Mouse (Mus musculus): Measurements from ENCODE around the gene Prr12. TPM values are rescaled to one million over a fixed set of nuclear protein-coding genes. Genes with fewer than 3 reads are reported as not detected.
A peak's percentile ranks its signal among the peaks of the same experiment; 100 is the strongest.

The Prr12 gene
- polyA plus RNA-seq, 1 experiment from 2014 or later, result 12.7 TPM

DNA sequence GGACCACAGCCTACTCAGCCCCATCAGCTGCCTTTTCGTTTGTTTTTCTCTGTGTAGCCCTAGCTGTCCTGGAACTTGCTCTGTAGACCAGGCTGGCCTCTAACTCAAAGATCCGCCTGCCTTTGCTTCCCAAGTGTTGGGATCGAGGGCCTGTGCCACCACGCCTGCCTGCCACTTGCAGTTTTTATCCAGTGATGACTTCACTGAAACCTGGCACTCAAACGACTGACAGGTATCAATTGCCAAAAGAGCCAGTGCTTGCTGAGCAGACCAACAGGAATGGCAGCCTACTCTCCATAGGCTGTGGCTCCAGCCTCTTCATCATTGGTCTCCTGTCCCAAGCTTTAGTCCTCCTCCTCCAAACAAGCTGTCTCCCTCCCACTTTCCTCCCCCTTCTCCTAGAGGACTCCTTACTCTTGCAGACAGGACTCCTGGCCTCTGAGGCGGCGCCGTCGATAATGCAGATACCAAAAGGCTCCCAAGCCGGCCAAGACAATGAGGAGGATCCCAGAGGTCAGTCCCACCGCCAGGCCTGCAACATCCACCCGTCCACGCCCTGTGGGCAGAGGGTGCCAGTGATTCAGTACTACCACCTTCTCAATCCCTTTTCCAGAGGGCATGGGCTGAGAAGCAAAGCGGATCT, 3.8 kb upstream of the Prr12 start:
- 69% methylated on average over 14 of the region's 14 CpGs for WGBS
- H3K4me3 ChIP-seq, result no peak overlapping the region
- H3K27ac ChIP-seq, result no peak overlapping the region
- H3K27me3 ChIP-seq (ENCODE audit: poor library complexity, severe bottlenecking), result no peaks in the 10 kb centered on the region
- DNase-seq (ENCODE audit: extremely low spot score, low spot score), result no peak
- no peaks in the 10 kb centered on the region for H3K36me3 ChIP-seq (replicated peaks)
- H3K4me1 ChIP-seq, result peaks cover 52% of the 10 kb centered on the region
- H3K9me3 ChIP-seq, result no peaks in the 10 kb centered on the region

DNA sequence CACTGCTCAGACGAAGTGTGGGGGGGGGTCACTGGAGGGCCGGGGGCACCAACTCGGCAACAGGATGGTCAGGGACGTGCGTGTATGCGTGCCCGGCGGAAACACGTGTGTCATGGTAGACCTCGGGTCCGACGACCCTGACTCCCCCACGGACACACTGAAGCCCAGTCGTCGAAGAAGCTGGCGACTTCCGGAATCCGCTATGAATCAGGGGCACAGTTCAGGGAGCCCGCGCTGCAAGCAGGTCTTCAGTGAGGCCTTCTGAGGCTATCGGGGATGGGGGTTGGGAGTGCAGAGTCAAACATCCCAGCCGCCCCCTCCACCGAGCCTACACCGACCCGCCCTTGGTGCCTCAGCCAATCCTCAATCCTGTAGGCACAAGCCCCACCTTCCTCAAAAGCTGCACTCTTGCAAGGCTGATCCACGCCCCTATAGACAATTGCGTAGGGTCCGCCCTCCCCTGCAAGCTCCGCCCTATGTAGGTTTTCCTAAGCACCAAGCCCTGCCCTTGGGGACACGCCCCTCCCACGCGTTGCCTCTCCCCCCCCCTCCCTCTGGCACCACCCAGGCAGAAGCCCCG, 1.3 kb upstream of the Prr12 start:
- H3K9me3 ChIP-seq, result no peaks in the 10 kb centered on the region
- peak overlapping the region; percentile 99 for H3K27ac ChIP-seq
- H3K4me3 ChIP-seq, result peak overlapping the region; percentile 97
- peaks cover 52% of the 10 kb centered on the region for H3K4me1 ChIP-seq
- DNase-seq (ENCODE audit: extremely low spot score, low spot score), result peak; percentile 97
- peaks cover 22% of the 10 kb centered on the region for H3K36me3 ChIP-seq (replicated peaks)
- no peaks in the 10 kb centered on the region for H3K27me3 ChIP-seq (ENCODE audit: poor library complexity, severe bottlenecking)
- WGBS, result 0% methylated on average over 33 of the region's 33 CpGs

DNA sequence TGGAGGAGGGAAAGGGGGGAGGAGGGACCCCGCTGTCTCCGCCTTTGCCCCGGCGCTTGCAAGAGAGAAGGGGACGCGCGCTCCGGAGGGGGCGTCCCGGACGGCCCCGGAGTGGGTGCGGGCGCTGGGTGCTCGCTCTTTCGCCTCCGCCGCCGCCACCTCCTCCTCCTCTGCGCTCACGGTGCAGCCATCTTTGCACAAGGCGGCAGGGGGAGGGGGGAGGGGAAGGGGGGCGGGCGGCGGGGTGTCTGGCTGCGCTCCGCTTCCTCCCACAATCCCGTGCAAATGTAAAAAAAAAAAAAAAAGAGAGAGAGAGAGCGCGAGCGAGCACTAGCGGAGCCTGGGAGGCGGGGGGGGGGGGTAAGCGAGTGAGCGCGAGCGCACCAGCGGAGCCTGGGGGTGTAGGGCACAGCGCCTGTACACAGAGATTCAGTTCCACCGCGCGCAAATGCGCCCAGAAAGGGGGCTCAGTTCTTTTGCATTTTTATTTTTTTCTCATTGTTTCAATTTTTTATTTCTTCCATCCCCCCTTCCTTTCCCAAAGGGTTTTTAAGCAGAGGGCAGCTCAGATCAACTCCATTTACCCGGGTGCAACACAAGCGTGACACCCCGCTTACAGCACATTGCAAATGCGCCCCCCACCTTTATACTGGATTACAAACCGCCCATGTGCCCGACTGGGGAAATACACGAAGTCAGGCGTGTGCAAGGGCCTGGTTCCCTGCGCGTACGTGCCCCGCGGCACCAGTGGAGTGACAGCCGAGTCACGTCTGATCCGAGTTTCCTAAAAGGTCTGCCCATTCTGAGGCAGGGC, 643 bp upstream of the Prr12 start:
- under 1% methylated on average over 50 of the region's 59 CpGs for WGBS
- peak; percentile 84 for DNase-seq (ENCODE audit: extremely low spot score, low spot score)

DNA sequence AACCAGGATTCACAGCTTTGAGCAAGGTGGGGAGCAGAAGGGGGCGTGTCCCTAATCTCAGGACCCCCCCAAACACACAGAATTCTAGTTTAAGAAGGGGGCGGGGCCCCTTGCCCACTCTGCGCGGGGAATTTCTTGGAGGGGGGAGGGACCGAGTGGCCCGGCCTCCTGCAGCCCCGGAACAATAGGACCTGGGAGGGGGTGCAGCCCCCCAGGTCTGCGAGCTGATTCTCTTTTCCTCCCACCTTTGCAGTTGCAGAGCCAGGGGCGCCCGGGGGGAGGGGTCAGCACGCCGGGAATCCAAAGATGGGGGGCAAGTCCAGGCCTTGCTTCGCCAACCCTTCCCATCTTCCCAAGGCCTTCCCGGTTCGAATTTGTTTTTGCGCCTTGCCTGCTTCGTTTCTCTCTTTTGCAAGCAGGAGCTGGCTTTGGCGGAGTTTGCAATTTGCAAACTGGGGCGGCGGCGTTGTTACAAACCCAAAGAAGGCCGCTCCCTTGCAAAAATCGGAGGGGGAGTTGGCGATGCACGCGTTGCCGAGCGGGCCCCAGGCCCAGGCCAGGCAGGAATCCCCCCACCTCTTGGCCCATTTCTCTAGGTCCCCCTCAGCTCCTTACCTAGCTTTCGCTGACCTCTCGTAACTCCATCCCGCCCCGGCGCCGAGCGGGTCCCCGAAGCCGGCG, 360 bp downstream of the Prr12 start:
- H3K27ac ChIP-seq, result peak overlapping the region; percentile 99
- H3K9me3 ChIP-seq, result no peaks in the 10 kb centered on the region
- peaks cover 40% of the 10 kb centered on the region for H3K36me3 ChIP-seq (replicated peaks)
- peaks cover 47% of the 10 kb centered on the region for H3K4me1 ChIP-seq
- H3K27me3 ChIP-seq (ENCODE audit: poor library complexity, severe bottlenecking), result no peaks in the 10 kb centered on the region
- H3K4me3 ChIP-seq, result peak overlapping the region; percentile 97
- under 1% methylated on average over 38 of the region's 38 CpGs for WGBS
- no peak for DNase-seq (ENCODE audit: extremely low spot score, low spot score)

More for the DNA sequence above, 643 bp upstream of the Prr12 start:
- no peaks in the 10 kb centered on the region for H3K9me3 ChIP-seq
- H3K27ac ChIP-seq, result peak overlapping the region; percentile 99
- H3K4me1 ChIP-seq, result peaks cover 47% of the 10 kb centered on the region
- peaks cover 29% of the 10 kb centered on the region for H3K36me3 ChIP-seq (replicated peaks)
- peak overlapping the region; percentile 97 for H3K4me3 ChIP-seq
- H3K27me3 ChIP-seq (ENCODE audit: poor library complexity, severe bottlenecking), result no peaks in the 10 kb centered on the region

DNA sequence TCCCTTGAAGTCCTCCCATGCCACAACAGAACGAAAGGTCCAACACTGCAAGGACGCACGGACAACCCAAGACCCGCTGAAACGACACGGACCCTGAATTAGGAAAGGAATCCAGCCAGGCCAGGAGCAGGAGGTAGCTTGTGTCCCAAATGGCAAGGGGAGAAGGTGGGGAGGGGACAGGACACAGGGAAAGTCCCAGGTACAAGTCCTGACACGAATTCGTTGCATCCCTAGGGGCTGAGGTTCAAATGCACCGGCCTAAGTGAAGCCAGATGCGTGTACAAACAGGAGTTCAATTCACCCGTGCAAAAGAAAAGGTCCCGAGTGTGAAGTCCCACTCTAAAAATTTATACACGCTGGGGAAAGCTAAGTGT, 1.1 kb downstream of the Prr12 start:
- DNase-seq (ENCODE audit: extremely low spot score, low spot score), result no peak
- no peaks in the 10 kb centered on the region for H3K9me3 ChIP-seq
- peaks cover 47% of the 10 kb centered on the region for H3K36me3 ChIP-seq (replicated peaks)
- H3K4me1 ChIP-seq, result peaks cover 47% of the 10 kb centered on the region
- H3K27ac ChIP-seq, result peak overlapping the region; percentile 99
- no peaks in the 10 kb centered on the region for H3K27me3 ChIP-seq (ENCODE audit: poor library complexity, severe bottlenecking)
- peak overlapping the region; percentile 97 for H3K4me3 ChIP-seq
- WGBS, result 2% methylated on average over 13 of the region's 13 CpGs

DNA sequence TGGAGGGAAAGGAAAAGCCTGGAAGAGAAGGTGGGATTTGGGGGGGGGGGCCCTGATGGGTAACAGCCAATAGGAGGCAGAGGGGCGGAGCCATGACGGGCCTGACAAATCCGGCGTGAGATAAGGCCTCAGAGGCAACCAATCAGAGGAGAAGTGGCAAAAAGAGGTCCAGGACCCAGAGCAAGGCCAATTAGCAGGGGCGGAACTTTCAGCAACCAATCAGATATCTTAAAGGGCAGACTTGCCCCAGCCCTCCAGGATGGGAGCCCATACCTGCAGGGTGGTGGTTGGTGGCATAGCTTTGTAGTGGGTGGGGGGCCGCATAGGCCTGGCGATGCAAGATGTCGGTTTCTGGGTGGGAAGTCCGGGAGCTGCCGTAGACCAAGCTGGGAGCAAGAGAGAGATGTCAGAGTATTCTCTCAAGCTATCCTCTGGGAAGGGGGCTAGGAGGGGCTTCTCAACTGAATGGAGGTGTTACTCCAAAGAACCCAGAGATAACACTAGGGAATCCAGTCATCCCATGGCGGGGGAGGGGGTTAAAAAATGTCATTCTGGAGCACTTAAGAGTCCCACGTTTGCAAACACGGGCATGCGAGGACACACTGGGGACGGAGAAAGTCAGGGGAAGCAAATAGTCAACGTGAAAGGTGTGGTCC, 1.6 kb downstream of the Prr12 start:
- peak; percentile 89 for DNase-seq (ENCODE audit: extremely low spot score, low spot score)
- H3K27me3 ChIP-seq (ENCODE audit: poor library complexity, severe bottlenecking), result no peaks in the 10 kb centered on the region
- H3K27ac ChIP-seq, result peak overlapping the region; percentile 99
- no peaks in the 10 kb centered on the region for H3K9me3 ChIP-seq
- H3K36me3 ChIP-seq (replicated peaks), result peaks cover 52% of the 10 kb centered on the region
- H3K4me3 ChIP-seq, result peak overlapping the region; percentile 97
- H3K4me1 ChIP-seq, result peaks cover 47% of the 10 kb centered on the region
- WGBS, result 2% methylated on average over 16 of the region's 16 CpGs

DNA sequence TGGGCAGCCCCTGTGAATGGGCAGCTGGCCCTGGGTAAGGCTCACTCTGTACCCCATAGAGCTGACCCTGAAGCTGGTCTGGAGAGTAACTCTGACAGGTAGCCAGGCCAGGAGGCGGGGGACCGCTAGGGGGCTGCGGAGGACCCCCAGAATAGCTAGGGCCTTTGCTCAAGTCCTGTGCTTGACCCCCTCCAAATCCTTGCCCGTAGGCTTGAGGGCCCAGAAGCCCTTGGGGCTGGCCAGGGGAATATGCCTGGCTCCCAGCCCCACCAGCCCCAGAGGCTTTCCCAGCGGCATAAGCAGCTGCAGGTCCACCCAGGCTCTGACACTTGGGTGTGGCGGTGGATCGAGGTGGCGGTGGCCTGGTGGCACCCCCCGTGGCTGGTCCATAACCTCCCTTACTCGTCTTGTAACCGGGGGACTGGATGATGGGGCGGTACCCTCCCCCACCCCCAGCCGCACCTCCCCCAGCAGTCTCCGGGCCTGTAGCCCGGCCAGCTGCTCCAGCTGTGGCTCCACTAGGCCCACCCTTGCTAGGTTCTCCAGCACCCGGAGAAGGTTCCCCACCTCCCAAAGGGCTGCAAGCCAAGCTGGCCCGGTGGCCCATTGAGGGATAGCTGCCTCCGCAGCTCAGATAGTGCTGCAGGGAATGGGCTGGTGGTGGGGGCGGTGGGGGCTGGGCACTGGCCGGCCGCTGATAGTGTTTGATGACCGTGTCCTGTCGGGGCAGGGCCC, 3.6 kb downstream of the Prr12 start:
- H3K9me3 ChIP-seq, result no peaks in the 10 kb centered on the region
- 94% methylated on average over 23 of the region's 23 CpGs for WGBS
- H3K27ac ChIP-seq, result no peak overlapping the region
- no peak for DNase-seq (ENCODE audit: extremely low spot score, low spot score)
- H3K27me3 ChIP-seq (ENCODE audit: poor library complexity, severe bottlenecking), result no peaks in the 10 kb centered on the region
- H3K36me3 ChIP-seq (replicated peaks), result peaks cover 72% of the 10 kb centered on the region
- H3K4me3 ChIP-seq, result peak overlapping the region; percentile 97; the same call in 1 of the 2 replicates
- peaks cover 39% of the 10 kb centered on the region for H3K4me1 ChIP-seq

DNA sequence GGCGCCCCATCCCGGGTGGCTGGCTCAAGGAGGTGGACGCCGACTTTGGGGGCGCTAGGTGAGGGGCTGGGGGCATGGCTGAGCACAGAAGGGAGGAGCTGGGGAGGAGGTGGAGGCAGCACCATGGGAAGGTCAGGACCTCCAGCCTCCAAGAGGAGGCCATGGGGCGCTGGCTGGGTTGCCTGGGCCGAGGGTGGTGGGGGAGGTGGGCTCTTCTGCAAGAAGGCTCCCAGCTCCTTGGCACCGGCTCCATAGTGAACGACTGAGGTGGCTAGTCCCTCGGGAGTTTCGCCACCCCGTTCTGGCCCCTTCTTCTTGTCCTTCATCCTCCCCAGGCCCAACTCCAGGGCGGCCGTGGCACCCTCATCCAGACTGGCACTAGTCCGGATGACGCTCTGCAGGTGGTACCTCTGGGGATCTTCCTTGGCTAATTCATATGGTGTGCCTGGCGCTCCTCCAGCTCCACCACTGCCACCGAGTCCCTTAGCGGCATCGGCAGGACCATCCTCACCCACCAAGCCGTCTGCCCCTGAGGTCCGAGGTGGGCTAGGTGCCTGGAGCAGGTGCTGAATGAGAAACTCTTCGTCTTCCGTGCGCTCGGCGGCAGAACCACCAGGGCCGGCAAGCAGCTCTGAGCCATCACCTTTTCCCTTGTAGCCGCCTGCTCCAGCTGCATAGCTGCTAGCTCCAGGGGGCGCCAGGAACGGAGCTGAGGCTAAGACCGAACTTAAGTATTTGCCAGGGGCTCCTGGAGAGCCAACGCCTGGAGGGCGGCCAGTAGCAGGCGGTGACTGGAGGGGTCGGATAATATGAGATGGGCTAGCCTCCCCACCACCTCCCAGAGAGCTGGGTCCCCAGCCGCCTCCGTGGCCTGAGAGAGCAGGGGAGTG, 4.4 kb downstream of the Prr12 start:
- Histone ChIP-seq H3K4me3 (no peak overlapping the region; the same call in 1 of the 2 replicates), H3K27me3 (ENCODE audit: poor library complexity, severe bottlenecking) (no peaks in the 10 kb centered on the region), H3K4me1 (peaks cover 32% of the 10 kb centered on the region), H3K36me3 (replicated peaks) (peaks cover 80% of the 10 kb centered on the region), H3K27ac (peak overlapping the region; percentile 2; the same call in 1 of the 2 replicates), H3K9me3 (no peaks in the 10 kb centered on the region)
- WGBS, result 93% methylated on average over 38 of the region's 38 CpGs
- no peak for DNase-seq (ENCODE audit: extremely low spot score, low spot score)

DNA sequence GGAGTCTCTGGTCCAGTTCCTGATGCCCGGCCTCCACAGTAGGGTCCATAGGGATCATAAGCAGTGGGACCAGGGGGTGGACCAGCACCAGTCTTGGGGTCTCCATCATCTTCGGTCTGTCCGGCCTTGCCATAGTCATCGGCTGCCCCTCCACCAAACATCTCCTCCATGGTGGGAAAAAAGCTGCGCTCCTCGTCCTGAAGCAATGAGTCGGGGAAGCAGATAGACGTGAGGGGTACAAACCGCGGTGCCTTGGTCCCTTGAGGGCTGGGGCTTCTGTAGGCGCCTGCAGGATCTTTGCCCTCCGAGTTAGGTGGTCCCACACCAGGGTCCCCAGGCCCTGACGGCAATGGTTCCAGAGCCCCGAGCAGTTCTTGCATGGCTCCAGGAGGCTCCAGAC, 5.2 kb downstream of the Prr12 start:
- Histone ChIP-seq H3K4me3 (peak overlapping the region; percentile 9; the same call in 1 of the 2 replicates), H3K27me3 (ENCODE audit: poor library complexity, severe bottlenecking) (no peaks in the 10 kb centered on the region), H3K36me3 (replicated peaks) (peaks cover 88% of the 10 kb centered on the region), H3K4me1 (peaks cover 32% of the 10 kb centered on the region), H3K27ac (peak overlapping the region; percentile 2; the same call in 1 of the 2 replicates), H3K9me3 (no peaks in the 10 kb centered on the region)
- WGBS, result 94% methylated on average over 14 of the region's 14 CpGs
- DNase-seq (ENCODE audit: extremely low spot score, low spot score), result no peak

DNA sequence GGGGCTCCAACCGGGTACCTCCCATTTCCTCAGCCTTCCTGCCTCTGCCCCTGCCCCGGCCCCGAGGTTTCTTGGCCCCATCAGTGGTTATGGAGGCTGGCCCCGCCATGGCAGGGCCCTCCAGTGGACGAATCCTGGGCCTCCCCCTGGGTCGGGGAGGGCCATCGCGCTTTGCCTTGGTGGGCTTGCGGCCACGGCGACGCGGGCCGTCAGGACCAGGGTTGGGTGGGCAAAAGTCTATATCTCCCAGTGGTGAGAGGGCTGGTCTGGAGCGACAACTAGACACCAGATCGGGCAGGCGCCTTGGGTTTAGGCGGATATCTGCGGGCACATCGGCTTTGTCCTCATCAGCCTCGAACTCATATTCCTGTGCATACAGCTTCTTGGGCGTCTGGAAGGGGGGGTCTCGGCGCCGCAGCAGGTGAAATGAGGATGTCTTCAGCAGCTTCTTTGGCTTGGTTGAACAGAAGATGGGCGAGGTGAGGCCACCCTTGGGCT, 5.8 kb downstream of the Prr12 start:
- Histone ChIP-seq H3K9me3 (no peaks in the 10 kb centered on the region), H3K27ac (no peak overlapping the region), H3K4me1 (peaks cover 28% of the 10 kb centered on the region), H3K4me3 (peak overlapping the region; percentile 9; the same call in 1 of the 2 replicates), H3K27me3 (ENCODE audit: poor library complexity, severe bottlenecking) (no peaks in the 10 kb centered on the region), H3K36me3 (replicated peaks) (peaks cover 94% of the 10 kb centered on the region)
- no peak for DNase-seq (ENCODE audit: extremely low spot score, low spot score)
- 95% methylated on average over 26 of the region's 26 CpGs for WGBS

DNA sequence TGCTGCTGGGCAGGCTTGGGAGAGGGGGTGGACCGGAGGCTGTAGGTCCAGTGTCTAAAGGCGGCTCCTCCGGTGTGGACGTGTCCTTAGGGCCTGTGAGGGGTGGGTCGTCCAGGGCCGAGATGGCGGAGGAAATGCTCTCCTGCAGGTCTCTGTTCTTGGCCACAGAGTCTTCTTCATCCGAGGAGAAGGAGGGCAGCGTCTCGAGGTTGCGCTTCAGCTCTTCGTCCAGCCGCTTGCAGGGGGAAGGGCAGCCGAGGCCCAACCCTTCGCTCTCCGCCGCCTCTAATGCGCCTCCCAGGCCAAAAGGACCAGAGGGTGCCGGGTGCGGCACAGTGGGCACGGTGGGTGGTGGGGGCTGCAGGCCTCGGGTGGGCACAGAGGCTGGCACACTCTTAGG, 6.9 kb downstream of the Prr12 start:
- peaks cover 16% of the 10 kb centered on the region for H3K4me1 ChIP-seq
- no peak for DNase-seq (ENCODE audit: extremely low spot score, low spot score)
- WGBS, result 96% methylated on average over 22 of the region's 22 CpGs
- H3K9me3 ChIP-seq, result no peaks in the 10 kb centered on the region
- H3K27me3 ChIP-seq (ENCODE audit: poor library complexity, severe bottlenecking), result no peaks in the 10 kb centered on the region
- H3K36me3 ChIP-seq (replicated peaks), result peaks cover 100% of the 10 kb centered on the region
- no peak overlapping the region for H3K27ac ChIP-seq
- H3K4me3 ChIP-seq, result peak overlapping the region; percentile 13
